Mouse (Mus musculus): ENCODE data around the gene Mtmr3. TPM values are rescaled to one million over a fixed set of nuclear protein-coding genes. Genes with fewer than 3 reads are reported as not detected.

The Mtmr3 gene
- polyA plus RNA-seq (2017; shearing (Covaris generic)) = 10 to 100 TPM; 15.1 to 34.1 (median 32.3) TPM

GRCm38 (mm10) chr11:4594608-4595500 lies at the start of gene Mtmr3:
Gene Mtmr3, minus strand, starts transcription at chr11:4594863.
- peak; percentile 82 for ATAC-seq

DNA sequence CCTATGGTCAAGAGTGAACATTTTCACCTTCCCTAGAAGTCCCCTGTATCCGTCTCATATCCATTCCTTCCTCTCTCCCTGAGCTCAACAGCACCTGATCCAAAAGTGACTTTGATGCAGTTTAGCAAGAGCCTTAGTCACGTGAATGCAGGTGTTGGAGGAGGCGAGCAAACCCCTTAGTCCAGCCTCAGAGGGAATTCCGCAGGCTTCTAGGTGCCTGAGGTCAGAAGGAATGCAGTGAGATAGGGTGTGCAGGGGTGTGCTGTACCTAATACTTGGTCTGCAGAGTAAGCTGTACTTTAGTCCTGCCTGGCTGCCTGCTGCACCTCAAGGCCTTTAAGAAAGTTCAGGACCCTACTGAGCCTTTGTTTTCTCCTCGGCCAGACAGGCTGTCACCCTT lies 49.1 kb upstream of the Mtmr3 start:
- no peak for ATAC-seq

DNA sequence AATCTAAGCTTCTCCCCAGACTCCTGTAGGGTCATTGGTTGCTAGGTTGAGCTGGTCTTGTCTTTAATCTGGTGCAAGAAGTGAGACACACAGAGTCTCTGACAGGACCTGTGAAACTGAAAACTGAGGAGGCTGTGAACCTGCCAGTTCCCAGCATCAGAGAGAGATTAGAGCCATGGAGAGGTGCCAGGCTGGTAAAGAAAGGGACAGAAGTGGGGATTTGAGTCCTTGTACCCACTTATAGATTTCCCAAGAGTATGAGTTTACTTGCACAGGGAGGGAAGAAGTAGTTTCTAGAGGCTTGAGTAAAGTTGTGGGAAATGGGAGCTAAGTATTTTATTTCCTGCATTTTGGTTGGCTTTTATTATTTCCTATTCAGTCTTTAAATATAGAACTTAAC lies 46.5 kb upstream of the Mtmr3 start:
- no peak for ATAC-seq

- ATAC-seq = no peak
Measured at GRCm38 (mm10) chr11:4638261-4638660, 43.6 kb upstream of the Mtmr3 start.

GRCm38 (mm10) chr11:4637534-4638234 lies 43.0 kb upstream of the Mtmr3 start, which contains the start of gene Ascc2:
Gene Ascc2, plus strand, starts transcription at chr11:4637747.
- peak; percentile 96 for ATAC-seq

GRCm38 (mm10) chr11:4636782-4637342 lies 42.2 kb upstream of the Mtmr3 start:
- no peak for ATAC-seq

DNA sequence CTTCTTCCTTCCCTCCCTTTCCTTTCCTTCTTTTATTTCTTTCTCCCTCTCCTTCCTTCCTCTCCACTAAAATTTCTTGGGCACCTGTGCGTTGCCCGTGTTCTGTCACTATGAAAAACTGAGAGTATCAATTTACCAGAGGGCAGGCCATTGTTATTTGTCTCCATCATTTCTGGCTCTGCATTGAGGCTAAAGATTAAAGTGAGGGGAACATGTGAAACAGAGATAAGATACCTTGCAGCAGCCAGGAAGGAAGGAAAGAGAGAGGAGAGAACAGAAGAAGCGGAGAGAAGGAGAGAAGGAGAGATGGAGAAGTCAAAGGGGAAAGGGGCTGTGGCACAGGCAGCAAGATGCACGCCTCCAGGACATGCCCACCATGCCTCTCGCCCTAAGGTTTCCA lies 39.7 kb upstream of the Mtmr3 start:
- ATAC-seq = no peak

- no peak for ATAC-seq
Measured at GRCm38 (mm10) chr11:4633420-4633819, 38.8 kb upstream of the Mtmr3 start.

GRCm38 (mm10) chr11:4629861-4630280 lies 35.2 kb upstream of the Mtmr3 start:
- no peak for ATAC-seq

DNA sequence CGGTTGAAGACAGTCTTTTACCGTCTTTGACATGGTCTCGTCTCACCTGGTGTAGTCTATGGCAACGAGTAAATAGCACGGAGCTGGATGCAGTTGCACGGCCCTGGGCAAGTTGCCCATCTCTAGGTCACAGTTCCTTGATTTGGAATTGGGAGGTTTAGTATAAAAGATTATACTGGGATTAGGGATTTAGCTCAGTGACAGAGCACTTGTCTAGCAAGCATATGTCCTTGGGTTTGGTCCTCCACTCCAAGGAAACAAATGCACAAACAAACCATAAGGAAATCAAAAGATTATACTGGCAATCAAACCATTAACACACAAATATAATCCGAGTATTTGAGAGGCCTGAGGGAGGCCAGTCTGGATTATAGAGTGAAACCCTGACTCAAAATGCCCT lies 33.0 kb upstream of the Mtmr3 start:
- ATAC-seq = no peak

DNA sequence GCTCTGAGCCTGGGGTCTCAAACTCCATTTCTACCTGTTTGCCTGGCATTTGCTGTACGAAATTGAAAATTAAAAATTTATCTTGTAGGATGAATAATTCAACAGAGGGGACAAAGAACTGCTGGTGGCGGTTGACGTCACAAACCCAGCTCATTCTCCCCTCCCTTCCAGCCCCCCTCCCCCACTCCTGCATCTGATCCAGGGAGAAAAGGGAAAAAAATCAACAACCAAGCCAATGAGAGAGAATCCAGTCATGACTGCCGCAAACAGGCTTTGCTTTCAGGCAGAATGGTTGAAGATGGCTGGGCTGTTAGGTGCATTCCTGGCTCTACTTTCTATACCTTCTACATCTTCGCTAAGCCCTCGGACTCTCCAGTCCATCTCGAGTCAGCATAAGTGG lies 31.3 kb upstream of the Mtmr3 start:
- no peak for ATAC-seq

DNA sequence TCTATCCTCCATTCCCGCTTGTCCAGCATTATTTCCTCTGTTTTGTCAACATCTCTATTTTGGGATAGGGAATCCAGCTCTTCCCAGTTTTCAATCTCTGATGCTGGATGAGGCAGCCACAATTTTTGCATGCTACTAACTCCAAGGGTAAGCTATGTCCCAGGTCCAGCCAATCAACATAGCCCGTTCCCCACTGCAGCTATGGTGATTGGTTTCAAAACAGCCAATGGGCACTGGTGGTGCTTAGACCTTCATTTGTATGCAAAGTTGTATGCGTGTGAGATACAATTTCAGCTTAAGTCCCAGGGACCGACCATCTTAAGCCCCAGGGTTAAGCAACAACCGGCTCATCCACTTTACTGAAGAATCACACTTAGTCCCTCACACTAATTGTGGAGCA lies 28.3 kb upstream of the Mtmr3 start:
- ATAC-seq = no peak

DNA sequence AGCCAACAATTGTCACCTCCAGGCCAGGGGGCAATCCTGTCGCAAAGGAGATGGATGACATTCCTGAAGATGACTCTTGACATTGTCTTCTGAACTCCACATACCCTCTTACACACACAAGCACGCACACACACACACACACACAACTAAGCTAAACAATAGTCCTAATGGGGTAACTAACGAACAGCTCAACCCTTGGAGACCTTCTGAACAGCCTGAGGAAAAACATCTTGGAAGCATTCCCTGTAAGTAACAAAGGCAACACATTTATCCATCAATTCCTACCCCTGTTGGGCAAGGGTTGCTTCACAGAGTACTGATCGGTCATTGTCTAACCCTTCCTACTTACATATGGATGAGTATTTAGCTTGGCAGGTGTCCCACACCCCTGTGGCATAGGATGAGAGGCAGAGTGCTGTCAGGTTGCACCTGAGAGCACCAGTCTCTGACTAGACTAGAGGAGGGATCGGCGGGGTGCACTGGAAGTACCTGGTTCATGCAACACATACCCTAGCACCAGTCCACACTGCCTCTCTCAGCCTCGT lies 27.9 kb upstream of the Mtmr3 start:
- no peak for ATAC-seq

DNA sequence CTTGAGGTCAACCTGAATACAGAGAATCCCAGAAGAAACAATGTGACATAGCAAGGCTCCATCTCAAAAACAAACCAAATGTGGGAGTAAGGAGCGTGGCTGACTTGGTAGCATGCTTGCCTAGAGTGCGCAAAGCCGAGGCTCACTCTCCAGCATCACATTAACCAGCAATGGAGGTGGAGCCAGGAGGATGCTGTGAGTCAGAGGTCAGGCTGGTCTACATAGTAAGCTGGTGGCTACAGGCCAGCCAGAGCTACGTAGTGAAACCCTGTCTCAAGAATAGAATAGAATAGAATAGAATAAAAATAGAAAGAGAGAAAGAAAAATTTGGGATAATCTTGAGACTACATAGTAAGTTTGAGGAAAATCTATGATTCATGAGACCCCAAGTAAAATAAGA lies 27.2 kb upstream of the Mtmr3 start:
- no peak for ATAC-seq

DNA sequence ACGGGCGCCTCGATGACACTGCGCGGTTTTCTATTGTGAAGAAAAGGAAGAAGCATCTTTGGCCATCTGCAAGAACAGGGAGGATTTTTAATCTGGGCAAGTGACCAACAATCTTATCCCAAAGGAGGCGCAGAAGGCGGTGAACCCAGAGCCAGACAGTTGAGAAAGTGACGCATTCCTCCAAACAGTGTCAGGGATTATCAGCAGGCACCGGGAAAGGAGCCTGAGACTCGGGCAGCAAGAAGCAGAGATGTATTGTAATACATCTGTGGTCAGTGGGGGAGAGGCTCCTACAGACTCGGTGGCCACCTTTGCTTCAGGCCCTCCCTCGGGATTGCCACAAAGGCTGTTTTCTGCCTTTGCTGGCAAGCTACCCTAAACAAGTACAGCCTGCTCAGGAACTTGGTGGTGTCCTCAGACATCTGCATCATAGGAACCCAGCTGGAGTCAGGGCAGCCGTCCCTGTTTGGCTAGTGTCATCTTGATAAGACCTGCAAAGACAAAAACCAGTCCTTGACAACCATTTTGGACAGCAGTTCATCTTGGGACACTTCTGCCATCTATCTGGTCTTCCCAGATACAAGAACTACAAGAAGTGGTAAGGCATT lies 25.9 kb upstream of the Mtmr3 start:
- no peak for ATAC-seq

DNA sequence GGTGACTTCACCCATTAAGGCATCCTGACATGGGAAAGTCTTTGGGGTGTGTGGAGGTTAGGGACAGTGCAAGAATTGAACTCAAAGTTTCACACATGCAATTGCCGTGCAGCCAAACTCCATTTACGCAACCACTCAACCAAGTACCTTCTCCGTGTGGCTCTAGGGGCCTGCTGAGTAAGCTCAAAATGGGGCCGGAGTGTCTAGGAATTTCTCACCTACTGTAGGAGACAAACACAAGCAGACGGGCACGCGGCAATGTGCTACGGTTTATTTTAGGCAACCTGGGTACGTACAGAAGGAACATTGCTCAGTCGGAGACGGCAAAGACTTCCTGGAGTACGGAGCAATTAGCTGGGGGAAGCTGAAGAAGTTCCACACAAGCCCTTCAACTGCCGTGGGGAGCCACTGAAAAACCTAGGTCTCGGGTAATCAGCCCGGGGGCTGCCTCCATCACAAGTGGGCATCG lies 25.4 kb upstream of the Mtmr3 start, which contains the start of gene Gm11032:
Gene Gm11032, plus strand, starts transcription at position 51 of the 469 bp plus-strand sequence.
- no peak for ATAC-seq

DNA sequence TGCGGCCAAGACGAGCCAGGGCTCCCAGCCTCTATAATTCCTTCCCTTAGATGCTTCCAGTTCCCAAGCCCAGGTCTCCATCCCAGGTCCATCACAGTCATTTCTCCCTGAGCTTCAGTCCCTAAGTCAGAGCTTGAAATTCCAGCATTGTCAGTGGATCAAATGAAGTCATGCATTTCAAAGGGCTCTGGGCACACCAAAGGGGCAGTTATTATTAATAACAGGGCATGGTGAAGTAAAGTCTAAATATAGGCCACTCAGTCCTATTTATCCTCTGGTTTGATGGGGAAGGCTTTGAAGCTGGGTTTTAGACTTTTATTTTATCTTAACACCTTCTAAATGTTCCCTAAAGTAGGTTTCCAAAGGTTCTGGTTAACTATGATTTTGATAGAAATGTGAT lies 17.2 kb upstream of the Mtmr3 start:
- no peak for ATAC-seq

DNA sequence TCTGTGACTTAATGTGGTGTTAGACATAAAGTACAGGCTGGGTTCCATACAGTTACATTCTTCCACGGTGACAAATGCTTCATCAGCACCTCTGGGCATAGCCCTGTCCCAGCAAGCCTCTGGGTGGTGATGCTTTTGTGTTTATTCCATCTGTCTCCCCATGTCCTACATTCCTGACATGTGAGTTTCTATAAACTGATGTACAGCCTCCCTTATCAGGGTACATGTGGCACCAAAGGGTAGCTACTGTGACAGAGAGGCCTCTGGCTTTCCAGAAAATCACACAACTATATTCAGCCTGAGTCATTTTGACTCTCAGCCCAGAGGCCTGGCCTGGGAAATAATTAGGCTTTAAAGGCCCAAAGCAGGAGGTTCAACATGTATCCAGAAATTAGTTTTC lies 11.9 kb upstream of the Mtmr3 start:
- no peak for ATAC-seq

DNA sequence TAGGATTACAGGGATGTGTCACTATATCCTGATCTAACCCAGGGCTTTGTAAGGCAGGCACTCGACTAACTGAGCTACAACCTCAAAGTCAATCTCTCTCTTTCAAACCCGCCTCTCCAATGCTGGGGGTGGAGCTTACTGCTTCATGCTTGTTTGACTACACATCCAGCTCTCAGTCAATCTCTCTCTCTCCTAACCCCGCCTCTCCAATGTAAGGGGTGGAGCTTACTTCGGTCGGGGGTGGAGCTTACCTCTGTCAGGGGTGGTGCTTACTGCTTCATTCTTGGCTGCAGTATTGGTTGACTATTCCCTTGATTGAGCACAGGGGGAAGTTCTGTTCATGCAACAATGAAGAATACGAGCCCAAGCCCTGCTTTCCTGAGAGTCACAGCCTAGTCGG lies 10.8 kb upstream of the Mtmr3 start:
- ATAC-seq = no peak

GRCm38 (mm10) chr11:4604441-4604840 lies 9.8 kb upstream of the Mtmr3 start:
- ATAC-seq = no peak

DNA sequence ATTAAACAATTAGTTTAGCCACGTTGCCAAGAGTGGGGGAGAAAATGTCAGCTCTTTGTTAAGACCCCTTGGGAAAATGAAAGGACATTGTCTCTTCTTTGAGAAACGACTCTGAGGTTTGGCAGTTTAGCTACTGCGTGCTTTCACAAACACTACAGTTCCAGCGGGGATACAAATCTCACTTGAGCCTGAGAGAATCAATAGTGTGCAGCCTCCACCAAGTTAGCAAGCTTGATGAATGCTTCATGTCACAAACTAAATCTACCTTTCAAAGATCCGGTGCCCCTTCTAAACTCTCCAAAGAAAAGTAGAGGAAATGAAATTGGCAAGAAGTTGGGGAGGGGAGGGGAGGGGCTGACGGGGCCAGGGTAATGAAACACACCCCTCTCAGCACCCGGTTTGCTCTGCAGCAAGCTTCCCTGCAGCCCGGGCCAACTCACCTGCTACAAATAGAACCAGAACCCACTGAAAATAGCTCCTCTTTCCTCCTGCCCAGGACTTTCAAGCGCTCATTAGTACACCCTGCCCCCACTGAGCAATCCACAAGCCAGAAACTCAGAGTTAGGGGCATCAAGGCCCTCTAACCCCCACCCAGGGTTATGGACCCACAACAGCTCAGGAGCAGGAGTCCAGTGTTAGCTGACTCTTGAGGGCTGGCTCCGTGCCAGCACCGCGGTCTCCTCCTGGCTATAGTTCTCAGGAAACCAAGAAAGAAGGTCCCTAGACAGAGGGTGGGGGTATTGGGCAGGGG lies 8.2 kb upstream of the Mtmr3 start:
- ATAC-seq = no peak

- ATAC-seq = no peak
Measured at GRCm38 (mm10) chr11:4601890-4602289, 7.2 kb upstream of the Mtmr3 start.

Data from inflammation-experienced regulatory T-cells, adult 6 months (primary cell).